Mouse (Mus musculus): ENCODE data around the gene Loxl3. TPM values are rescaled to one million over a fixed set of nuclear protein-coding genes. Genes with fewer than 3 reads are reported as not detected.

The Loxl3 gene
- polyA plus RNA-seq, 1 experiment from 2014 or later = 13.4 TPM

DNA sequence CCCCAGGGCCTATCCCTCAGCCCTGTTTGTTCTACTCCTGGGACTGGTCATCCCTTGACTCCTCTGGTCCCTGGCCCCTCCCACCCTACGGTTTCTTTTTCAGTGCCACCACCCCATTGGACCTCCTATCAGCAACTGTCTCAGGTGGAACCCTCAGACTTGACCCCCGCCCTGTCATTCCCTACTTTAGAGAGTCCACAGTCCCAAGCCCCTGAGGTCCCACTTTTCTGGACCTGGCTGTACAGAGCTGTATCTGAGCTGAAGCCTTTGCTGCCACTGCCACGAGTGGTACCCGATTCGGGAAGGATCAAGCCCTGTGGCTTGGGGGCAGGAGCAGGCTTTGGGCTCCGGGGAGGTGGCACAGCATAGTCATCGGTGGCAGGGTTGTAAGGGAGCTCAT lies 2.9 kb upstream of the Loxl3 start:
- H3K36me3 ChIP-seq (ENCODE audit: insufficient read depth, low read length) = no peaks in the 10 kb centered on the region
- H3K4me2 ChIP-seq (ENCODE audit: low read length) = no peak overlapping the region
- H3K27me3 ChIP-seq (ENCODE audit: insufficient read depth, low read length) = no peaks in the 10 kb centered on the region
- no peak overlapping the region for H3K4me3 ChIP-seq (replicated peaks; ENCODE audit: low read depth, low read length)
- TF ChIP-seq CTCF (IDR thresholded peaks at IDR 0.05; ENCODE audit: low read depth) = no peak
- no peak overlapping the region for H3K27ac ChIP-seq
- H3K4me1 ChIP-seq (replicated peaks; ENCODE audit: insufficient read depth, low read length) = peaks cover 3% of the 10 kb centered on the region; the same call in 1 of the 2 replicates
- H3K9ac ChIP-seq (ENCODE audit: low read depth, low read length) = no peak overlapping the region
- H3K9me3 ChIP-seq (replicated peaks; ENCODE audit: low read length) = no peaks in the 10 kb centered on the region
- DNase-seq (ENCODE audit: low spot score) (no peak), ATAC-seq (replicated peaks; ENCODE audit: low FRiP score, low read depth) (no peak)
- 77% methylated on average over 7 of the region's 7 CpGs for WGBS

DNA sequence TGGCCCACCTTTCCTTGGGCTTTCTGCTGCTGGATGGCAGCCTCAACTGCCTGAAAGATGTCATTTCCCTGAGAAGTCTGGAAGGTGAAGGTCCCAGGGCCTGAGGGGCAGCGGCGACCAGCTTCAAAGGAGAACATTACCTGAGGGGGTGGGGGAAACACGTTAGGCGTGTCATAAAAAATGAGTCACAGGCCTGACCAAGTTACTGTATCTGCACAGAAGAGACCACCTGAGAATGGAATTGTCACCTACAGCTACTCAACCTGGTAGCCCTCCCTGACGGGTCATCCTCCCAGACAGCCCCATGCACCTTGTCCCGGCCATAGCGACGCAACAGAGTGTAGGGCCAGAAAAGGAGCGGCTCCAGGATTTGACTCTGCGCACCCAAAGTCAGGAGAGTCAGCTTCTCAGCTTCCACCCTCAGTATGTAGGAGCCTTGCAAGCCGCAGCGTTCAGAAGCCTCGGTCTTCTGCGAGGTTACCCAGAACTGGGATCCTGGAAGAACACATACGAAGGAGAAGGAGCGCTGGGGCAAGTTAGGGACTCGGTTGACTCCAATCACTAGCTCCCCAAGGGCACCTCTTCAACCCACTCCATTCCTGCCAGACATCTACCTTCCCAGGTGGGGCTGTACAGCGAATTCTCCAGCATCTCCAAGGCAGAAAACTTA lies 1.9 kb upstream of the Loxl3 start:
- no peak for ATAC-seq (replicated peaks; ENCODE audit: low FRiP score, low read depth)
- Histone ChIP-seq H3K9me3 (replicated peaks; ENCODE audit: low read length) (no peaks in the 10 kb centered on the region), H3K4me1 (replicated peaks; ENCODE audit: insufficient read depth, low read length) (peaks cover 3% of the 10 kb centered on the region; the same call in 1 of the 2 replicates), H3K9ac (ENCODE audit: low read depth, low read length) (no peak overlapping the region), H3K36me3 (ENCODE audit: insufficient read depth, low read length) (no peaks in the 10 kb centered on the region), H3K27ac (no peak overlapping the region), H3K4me2 (ENCODE audit: low read length) (peak overlapping the region; percentile 82), H3K27me3 (ENCODE audit: insufficient read depth, low read length) (no peaks in the 10 kb centered on the region), H3K4me3 (replicated peaks; ENCODE audit: low read depth, low read length) (peak overlapping the region; percentile 64)
- no peak for TF ChIP-seq CTCF (IDR thresholded peaks at IDR 0.05; ENCODE audit: low read depth)
- DNase-seq (ENCODE audit: low spot score) = no peak
- 43% methylated on average over 18 of the region's 18 CpGs for WGBS

DNA sequence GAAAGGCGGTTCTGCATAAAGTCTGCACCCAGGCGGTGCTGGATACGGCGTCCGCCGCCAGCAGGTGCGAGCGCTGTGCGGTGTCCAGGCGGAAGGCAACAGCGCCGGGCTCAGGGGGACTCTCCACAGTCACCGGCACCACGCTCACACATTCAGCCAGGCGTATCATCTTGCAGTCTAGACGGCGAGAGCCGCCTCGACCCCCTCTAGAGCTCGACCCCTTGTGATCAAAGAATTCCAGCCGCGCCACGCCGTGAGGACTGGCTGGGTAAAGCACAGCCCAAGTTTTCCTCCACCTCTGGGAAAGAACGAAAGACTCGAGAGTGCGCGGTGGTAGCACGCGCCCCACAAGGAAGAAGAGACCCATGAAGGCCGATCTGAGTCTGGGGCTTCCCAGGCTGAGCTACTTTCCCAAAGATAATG lies 1.2 kb upstream of the Loxl3 start:
- Histone ChIP-seq H3K27ac (peak overlapping the region; percentile 92), H3K9me3 (replicated peaks; ENCODE audit: low read length) (no peaks in the 10 kb centered on the region), H3K4me2 (ENCODE audit: low read length) (peak overlapping the region; percentile 82), H3K4me1 (replicated peaks; ENCODE audit: insufficient read depth, low read length) (peaks cover 3% of the 10 kb centered on the region; the same call in 1 of the 2 replicates), H3K36me3 (ENCODE audit: insufficient read depth, low read length) (no peaks in the 10 kb centered on the region), H3K9ac (ENCODE audit: low read depth, low read length) (peak overlapping the region; percentile 51), H3K27me3 (ENCODE audit: insufficient read depth, low read length) (no peaks in the 10 kb centered on the region), H3K4me3 (replicated peaks; ENCODE audit: low read depth, low read length) (peak overlapping the region; percentile 64)
- WGBS = under 1% methylated on average over 31 of the region's 31 CpGs
- ATAC-seq (replicated peaks; ENCODE audit: low FRiP score, low read depth) (peak; percentile 56), DNase-seq (ENCODE audit: low spot score) (peak; percentile 67)
- peak; percentile 32 for TF ChIP-seq CTCF (IDR thresholded peaks at IDR 0.05; ENCODE audit: low read depth)

DNA sequence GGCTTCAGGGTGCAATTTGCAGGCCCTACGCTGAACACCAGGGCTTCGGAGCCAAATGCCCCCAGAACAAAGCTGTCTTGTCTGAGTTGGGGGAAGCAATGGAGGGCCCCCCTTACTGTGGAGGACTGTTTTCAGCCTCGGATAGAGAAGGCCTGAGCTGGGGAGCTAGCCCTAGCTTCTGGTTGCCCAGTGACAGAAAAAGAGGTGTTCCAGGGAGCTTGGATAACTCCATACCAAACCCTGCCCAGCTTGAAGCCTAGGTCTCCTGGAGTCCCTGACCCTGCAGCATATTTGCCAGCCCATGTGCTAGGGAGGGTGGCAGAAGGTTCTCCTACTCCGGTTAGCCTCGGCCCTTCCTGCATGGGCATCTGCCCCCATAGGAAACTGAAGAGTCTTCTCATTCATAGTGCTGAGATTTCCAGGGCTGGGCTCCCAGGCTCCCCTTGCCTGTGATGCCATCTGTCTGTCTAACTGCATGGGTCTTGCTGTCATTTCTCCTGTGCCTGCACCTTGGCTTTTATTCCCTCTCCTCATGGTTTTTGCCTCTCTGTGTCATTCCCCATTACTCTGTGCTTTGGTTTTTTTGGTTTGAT lies 586 bp downstream of the Loxl3 start:
- H3K4me1 ChIP-seq (replicated peaks; ENCODE audit: insufficient read depth, low read length) = peaks cover 3% of the 10 kb centered on the region
- WGBS = 33% methylated on average over 5 of the region's 5 CpGs
- DNase-seq (ENCODE audit: low spot score) = no peak
- no peak for TF ChIP-seq CTCF (IDR thresholded peaks at IDR 0.05; ENCODE audit: low read depth)
- peak overlapping the region; percentile 64 for H3K4me3 ChIP-seq (replicated peaks; ENCODE audit: low read depth, low read length)
- no peaks in the 10 kb centered on the region for H3K27me3 ChIP-seq (ENCODE audit: insufficient read depth, low read length)
- peak overlapping the region; percentile 53 for H3K9ac ChIP-seq (ENCODE audit: low read depth, low read length)
- peak overlapping the region; percentile 92 for H3K27ac ChIP-seq
- H3K4me2 ChIP-seq (ENCODE audit: low read length) = peak overlapping the region; percentile 82
- ATAC-seq (replicated peaks; ENCODE audit: low FRiP score, low read depth) = no peak
- H3K9me3 ChIP-seq (replicated peaks; ENCODE audit: low read length) = no peaks in the 10 kb centered on the region
- no peaks in the 10 kb centered on the region for H3K36me3 ChIP-seq (ENCODE audit: insufficient read depth, low read length)

DNA sequence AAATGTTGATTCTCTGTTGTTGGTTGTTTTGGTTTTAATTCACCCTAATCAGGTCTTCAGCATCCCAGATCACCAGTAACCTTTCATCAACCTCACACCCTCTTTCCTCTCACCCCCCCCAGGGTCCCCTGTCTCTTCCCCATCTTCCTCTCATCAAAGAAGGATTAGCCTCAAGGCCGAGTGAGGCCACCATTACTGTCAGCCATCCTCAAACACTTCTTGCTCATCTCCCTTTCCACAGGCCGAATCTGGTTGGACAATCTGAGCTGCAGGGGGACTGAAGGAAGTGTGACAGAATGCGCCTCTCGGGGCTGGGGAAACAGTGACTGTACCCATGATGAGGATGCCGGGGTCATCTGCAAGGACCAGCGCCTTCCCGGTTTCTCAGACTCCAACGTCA lies 3.2 kb downstream of the Loxl3 start:
- H3K4me1 ChIP-seq (replicated peaks; ENCODE audit: insufficient read depth, low read length) = peaks cover under 1% of the 10 kb centered on the region
- H3K4me3 ChIP-seq (replicated peaks; ENCODE audit: low read depth, low read length) = no peak overlapping the region
- no peaks in the 10 kb centered on the region for H3K36me3 ChIP-seq (ENCODE audit: insufficient read depth, low read length)
- H3K27me3 ChIP-seq (ENCODE audit: insufficient read depth, low read length) = no peaks in the 10 kb centered on the region
- no peak for DNase-seq (ENCODE audit: low spot score)
- no peak overlapping the region for H3K27ac ChIP-seq
- WGBS = 87% methylated on average over 8 of the region's 8 CpGs
- TF ChIP-seq CTCF (IDR thresholded peaks at IDR 0.05; ENCODE audit: low read depth) = no peak
- H3K4me2 ChIP-seq (ENCODE audit: low read length) = no peak overlapping the region
- H3K9me3 ChIP-seq (replicated peaks; ENCODE audit: low read length) = no peaks in the 10 kb centered on the region
- ATAC-seq (replicated peaks; ENCODE audit: low FRiP score, low read depth) = no peak
- H3K9ac ChIP-seq (ENCODE audit: low read depth, low read length) = no peak overlapping the region

DNA sequence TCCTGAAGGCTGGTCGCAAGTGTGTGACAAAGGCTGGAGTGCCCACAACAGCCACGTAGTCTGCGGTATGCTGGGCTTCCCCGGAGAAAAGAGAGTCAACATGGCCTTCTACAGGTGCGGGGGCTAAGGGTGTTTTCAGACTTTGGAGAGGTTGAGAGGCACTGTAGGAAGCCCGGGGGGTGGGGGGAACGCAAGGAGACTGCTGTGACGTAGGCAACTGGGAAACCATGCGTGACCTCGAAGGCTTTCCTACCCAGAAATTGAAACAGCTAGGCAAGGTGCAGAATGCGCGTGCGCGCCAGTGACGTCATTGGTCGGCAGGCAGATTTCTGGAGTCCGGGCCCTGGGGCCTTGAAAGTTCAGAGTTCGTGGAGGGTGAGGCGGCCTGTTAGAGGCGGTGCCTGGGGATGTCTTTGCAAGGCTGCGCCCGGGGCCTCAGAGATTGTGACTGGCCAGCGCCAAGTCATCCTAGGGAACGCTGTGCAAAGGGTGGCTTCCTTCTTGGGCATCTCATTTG lies 4.6 kb downstream of the Loxl3 start:
- Histone ChIP-seq H3K27ac (no peak overlapping the region), H3K27me3 (ENCODE audit: insufficient read depth, low read length) (no peaks in the 10 kb centered on the region), H3K36me3 (ENCODE audit: insufficient read depth, low read length) (no peaks in the 10 kb centered on the region), H3K9ac (ENCODE audit: low read depth, low read length) (0 out of 2 replicates have a peak overlapping the region, but pooled peaks have one; percentile 32), H3K4me1 (replicated peaks; ENCODE audit: insufficient read depth, low read length) (no peaks in the 10 kb centered on the region; the same call in none of the 2 replicates), H3K9me3 (replicated peaks; ENCODE audit: low read length) (no peaks in the 10 kb centered on the region), H3K4me2 (ENCODE audit: low read length) (peak overlapping the region; percentile 41), H3K4me3 (replicated peaks; ENCODE audit: low read depth, low read length) (no peak overlapping the region)
- ATAC-seq (replicated peaks; ENCODE audit: low FRiP score, low read depth) (peak; percentile 74), DNase-seq (ENCODE audit: low spot score) (peak; percentile 83)
- 14% methylated on average over 24 of the region's 24 CpGs for WGBS
- TF ChIP-seq CTCF (IDR thresholded peaks at IDR 0.05; ENCODE audit: low read depth) = no peak

Measured in kidney, postnatal 0 days (tissue).